Mouse (Mus musculus) hindbrain, embryonic 10.5 days (tissue): ENCODE data around the gene Lims1. TPM values are rescaled to one million over a fixed set of nuclear protein-coding genes. Genes with fewer than 3 reads are reported as not detected.
"Not testable (repeated sequence)": the region's sequence is repeated elsewhere in the genome, so short reads cannot be mapped to it uniquely, and the experiment has no call there.

ENCODE experiments used
- DNase-seq: peaks from one replicate; pipeline ENCODE4 v3.0.0-alpha.2; 2017; ENCODE audit warnings: low spot score
- H3K27ac ChIP-seq: fragments of 300-500 bp; sonication (generic); 2 replicates; pipeline ENCODE4 v1.5.1; 2016; ENCODE audit warnings: mild to moderate bottlenecking, moderate library complexity
- H3K27me3 ChIP-seq: fragments of 300-500 bp; sonication (generic); 2 replicates; pipeline ENCODE4 v1.6.1; 2016; ENCODE audit warnings: mild to moderate bottlenecking; ENCODE audit not compliant: poor library complexity, insufficient read depth, severe bottlenecking
- H3K36me3 ChIP-seq: fragments of 300-500 bp; sonication (generic); 2 replicates; pipeline ENCODE4 v1.6.1; 2016; ENCODE audit warnings: mild to moderate bottlenecking, moderate library complexity
- H3K4me1 ChIP-seq: fragments of 300-500 bp; sonication (generic); replicated peaks from 2 replicates; pipeline ENCODE4 v1.6.1; 2016; ENCODE audit warnings: mild to moderate bottlenecking
- H3K4me3 ChIP-seq: fragments of 300-500 bp; sonication (generic); 2 replicates; pipeline ENCODE4 v1.5.1; 2016; ENCODE audit warnings: mild to moderate bottlenecking, moderate library complexity
- H3K9me3 ChIP-seq: fragments of 300-500 bp; sonication (generic); 2 replicates; pipeline ENCODE4 v1.6.1; 2016; ENCODE audit warnings: mild to moderate bottlenecking, moderate library complexity
- WGBS: fragments of 180-500 bp; shearing (Covaris S2); methylation state at CpG from one replicate; pipeline ENCODE4 v1.1.7; 2016; 5-methylcytosine and 5-hydroxymethylcytosine counted together
- polyA plus RNA-seq: library from polyadenylated mRNA; unstranded; fragments of >200 nt; fragmentation: Nextera tagmentation; extraction: Ambion mirVana; gene quantifications from 2 replicates; pipeline ENCODE4 v1.2.1, GENCODE M21; 2016

Gene Lims1
- polyA plus RNA-seq, 1 experiment from 2014 or later = 89.4 TPM

GRCm38 (mm10) chr10:58328517-58329108 lies 5.3 kb downstream of the Lims1 start:
- no peaks in the 10 kb centered on the region for H3K9me3 ChIP-seq
- no peak for DNase-seq
- H3K4me3 ChIP-seq = no peak overlapping the region
- H3K4me1 ChIP-seq = peaks cover 22% of the 10 kb centered on the region
- WGBS = 93% methylated on average over 8 of the region's 8 CpGs
- H3K27ac ChIP-seq = no peak overlapping the region
- no peaks in the 10 kb centered on the region for H3K36me3 ChIP-seq
- no peaks in the 10 kb centered on the region for H3K27me3 ChIP-seq

DNA sequence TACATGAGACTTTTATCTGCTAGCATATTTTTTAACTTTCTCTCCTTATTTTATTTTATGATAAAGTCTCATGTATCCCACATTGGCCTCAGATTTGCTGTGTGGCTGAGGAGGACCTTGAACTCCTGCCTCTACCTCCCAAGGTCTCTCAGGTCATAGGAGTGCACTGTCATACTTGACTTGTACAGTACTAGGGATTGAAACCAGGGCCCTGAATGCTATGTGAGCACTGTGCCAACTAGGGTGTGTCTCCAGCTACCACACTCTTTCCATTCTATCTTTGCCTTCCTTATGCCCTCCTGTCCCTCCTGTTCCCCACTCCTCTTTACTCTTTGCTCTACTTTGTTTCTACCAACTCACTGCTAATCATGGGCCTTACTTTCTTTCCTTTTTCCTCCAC lies 7.4 kb downstream of the Lims1 start:
- no peaks in the 10 kb centered on the region for H3K27me3 ChIP-seq
- H3K36me3 ChIP-seq = no peaks in the 10 kb centered on the region
- H3K9me3 ChIP-seq = no peaks in the 10 kb centered on the region
- no peak overlapping the region for H3K4me3 ChIP-seq
- H3K4me1 ChIP-seq = peaks cover 8% of the 10 kb centered on the region
- DNase-seq = no peak
- H3K27ac ChIP-seq = no peak overlapping the region

GRCm38 (mm10) chr10:58331741-58332140 lies 8.5 kb downstream of the Lims1 start:
- H3K36me3 ChIP-seq = no peaks in the 10 kb centered on the region

GRCm38 (mm10) chr10:58333414-58333813 lies 10.1 kb downstream of the Lims1 start:
- no peak for DNase-seq
- Histone ChIP-seq H3K27me3 (no peaks in the 10 kb centered on the region), H3K36me3 (no peaks in the 10 kb centered on the region), H3K9me3 (no peaks in the 10 kb centered on the region), H3K4me3 (no peak overlapping the region), H3K4me1 (no peaks in the 10 kb centered on the region), H3K27ac (no peak overlapping the region)
- 95% methylated on average over 5 of the region's 5 CpGs for WGBS

More at GRCm38 (mm10) chr10:58331741-58332140, 8.5 kb downstream of the Lims1 start:
- no peak for DNase-seq
- no peaks in the 10 kb centered on the region for H3K27me3 ChIP-seq
- H3K4me1 ChIP-seq = no peaks in the 10 kb centered on the region
- no peak overlapping the region for H3K4me3 ChIP-seq
- no peak overlapping the region for H3K27ac ChIP-seq
- no peaks in the 10 kb centered on the region for H3K9me3 ChIP-seq

DNA sequence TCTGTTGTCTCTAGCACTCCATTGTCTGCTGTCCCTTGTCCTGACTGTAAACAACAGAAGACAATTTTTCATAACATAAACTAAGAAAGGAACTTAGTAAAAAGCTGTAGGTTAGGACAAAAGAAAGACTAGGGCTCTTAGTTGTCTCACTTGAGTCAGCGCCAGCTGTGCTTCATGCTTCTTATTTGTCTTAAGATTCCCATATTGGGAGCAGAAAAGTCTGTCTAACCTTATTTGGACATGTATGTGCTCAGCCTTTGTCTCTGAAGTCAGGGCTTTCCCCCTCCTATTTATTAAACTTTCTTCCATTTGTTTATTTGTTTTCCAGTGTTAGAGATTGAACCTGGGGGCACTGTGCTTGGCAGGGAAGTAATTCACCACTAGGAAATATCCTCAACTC lies 12.9 kb downstream of the Lims1 start:
- H3K36me3 ChIP-seq = peaks cover 8% of the 10 kb centered on the region; the same call in 1 of the 2 replicates
- 85% methylated on average over 1 of the region's 1 CpGs for WGBS
- H3K4me3 ChIP-seq = no peak overlapping the region
- H3K27me3 ChIP-seq = no peaks in the 10 kb centered on the region
- no peaks in the 10 kb centered on the region for H3K9me3 ChIP-seq
- no peaks in the 10 kb centered on the region for H3K4me1 ChIP-seq
- no peak overlapping the region for H3K27ac ChIP-seq
- DNase-seq = no peak

GRCm38 (mm10) chr10:58337091-58337490 lies 13.8 kb downstream of the Lims1 start:
- H3K4me3 ChIP-seq, H3K9me3 ChIP-seq, H3K4me1 ChIP-seq, H3K36me3 ChIP-seq, H3K27ac ChIP-seq, DNase-seq, H3K27me3 ChIP-seq: not testable (repeated sequence)
- 93% methylated on average over 4 of the region's 4 CpGs for WGBS

GRCm38 (mm10) chr10:58338590-58338989 lies 15.3 kb downstream of the Lims1 start:
- H3K9me3 ChIP-seq = no peaks in the 10 kb centered on the region
- H3K27ac ChIP-seq = no peak overlapping the region
- H3K4me1 ChIP-seq = no peaks in the 10 kb centered on the region
- peaks cover 14% of the 10 kb centered on the region; the same call in 1 of the 2 replicates for H3K36me3 ChIP-seq
- no peak overlapping the region for H3K4me3 ChIP-seq
- H3K27me3 ChIP-seq = no peaks in the 10 kb centered on the region
- 50% methylated on average over 1 of the region's 1 CpGs for WGBS
- DNase-seq = no peak

DNA sequence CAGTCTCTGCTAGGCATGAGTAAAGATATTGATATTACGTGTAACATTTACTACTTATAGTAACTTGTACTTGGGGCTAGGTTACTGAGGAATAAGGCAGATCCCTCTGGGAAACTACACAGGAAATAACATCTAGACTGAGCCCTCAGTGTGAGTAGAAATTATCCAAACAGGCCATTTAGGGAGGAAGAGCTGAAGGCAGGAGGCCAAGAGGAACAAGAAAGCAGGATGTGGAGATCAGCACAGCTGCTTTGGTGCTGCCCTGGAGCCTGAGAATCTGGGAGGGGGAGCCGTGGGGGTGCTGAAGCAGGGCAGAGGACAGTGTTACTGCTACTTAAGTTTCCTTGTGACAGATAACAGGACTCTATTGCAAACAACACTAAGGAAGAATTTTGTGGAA lies 18.4 kb downstream of the Lims1 start:
- no peak overlapping the region for H3K27ac ChIP-seq
- H3K4me1 ChIP-seq = no peaks in the 10 kb centered on the region
- 69% methylated on average over 2 of the region's 2 CpGs for WGBS
- H3K36me3 ChIP-seq = peaks cover 21% of the 10 kb centered on the region; the same call in 1 of the 2 replicates
- no peaks in the 10 kb centered on the region for H3K27me3 ChIP-seq
- no peaks in the 10 kb centered on the region for H3K9me3 ChIP-seq
- H3K4me3 ChIP-seq = no peak overlapping the region
- no peak for DNase-seq

- no peaks in the 10 kb centered on the region for H3K27me3 ChIP-seq
- H3K27ac ChIP-seq = no peak overlapping the region
- no peak overlapping the region for H3K4me3 ChIP-seq
- no peaks in the 10 kb centered on the region for H3K9me3 ChIP-seq
- 89% methylated on average over 2 of the region's 2 CpGs for WGBS
- no peaks in the 10 kb centered on the region for H3K4me1 ChIP-seq
- DNase-seq = no peak
- H3K36me3 ChIP-seq = peaks cover 21% of the 10 kb centered on the region; the same call in 1 of the 2 replicates
These were observed 18.9 kb downstream of the Lims1 start for GRCm38 (mm10) chr10:58342199-58342598.

DNA sequence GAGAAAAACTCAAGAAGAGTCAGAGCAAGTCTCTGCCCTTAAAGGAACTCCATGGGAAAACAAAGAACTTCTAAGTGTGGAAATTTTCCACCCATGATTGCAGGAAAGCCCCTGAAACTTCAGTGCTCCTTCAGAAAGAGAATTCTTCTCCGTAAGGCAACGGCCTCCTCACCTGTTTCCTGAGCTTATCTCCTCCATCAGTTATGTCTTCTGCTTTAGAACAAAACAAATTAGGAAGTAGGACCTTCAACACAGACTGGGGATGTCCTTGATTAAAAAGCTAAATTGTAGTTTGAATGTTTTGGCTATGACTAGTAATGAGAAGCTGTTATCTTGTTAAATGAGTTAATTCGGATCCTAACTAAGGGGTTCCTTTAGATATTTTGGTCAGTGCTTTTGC lies 20.3 kb downstream of the Lims1 start:
- H3K27me3 ChIP-seq = no peaks in the 10 kb centered on the region
- WGBS = 93% methylated on average over 3 of the region's 3 CpGs
- no peak overlapping the region for H3K27ac ChIP-seq

GRCm38 (mm10) chr10:58350600-58350999 lies 27.3 kb downstream of the Lims1 start:
- Histone ChIP-seq H3K36me3 (peaks cover 13% of the 10 kb centered on the region; the same call in 1 of the 2 replicates), H3K27me3 (no peaks in the 10 kb centered on the region), H3K4me3 (no peak overlapping the region), H3K9me3 (no peaks in the 10 kb centered on the region), H3K27ac (no peak overlapping the region), H3K4me1 (no peaks in the 10 kb centered on the region)
- WGBS = 83% methylated on average over 3 of the region's 3 CpGs
- DNase-seq = no peak

More for the DNA sequence above, 20.3 kb downstream of the Lims1 start:
- Histone ChIP-seq H3K9me3 (no peaks in the 10 kb centered on the region), H3K4me1 (no peaks in the 10 kb centered on the region), H3K4me3 (no peak overlapping the region), H3K36me3 (peaks cover 27% of the 10 kb centered on the region; the same call in 1 of the 2 replicates)
- no peak for DNase-seq

- Histone ChIP-seq H3K9me3 (no peaks in the 10 kb centered on the region), H3K4me3 (no peak overlapping the region), H3K4me1 (no peaks in the 10 kb centered on the region), H3K27me3 (no peaks in the 10 kb centered on the region), H3K36me3 (peaks cover 16% of the 10 kb centered on the region), H3K27ac (no peak overlapping the region)
- no peak for DNase-seq
- WGBS = 88% methylated on average over 2 of the region's 2 CpGs
These were observed 28.4 kb downstream of the Lims1 start for GRCm38 (mm10) chr10:58351670-58352069.

DNA sequence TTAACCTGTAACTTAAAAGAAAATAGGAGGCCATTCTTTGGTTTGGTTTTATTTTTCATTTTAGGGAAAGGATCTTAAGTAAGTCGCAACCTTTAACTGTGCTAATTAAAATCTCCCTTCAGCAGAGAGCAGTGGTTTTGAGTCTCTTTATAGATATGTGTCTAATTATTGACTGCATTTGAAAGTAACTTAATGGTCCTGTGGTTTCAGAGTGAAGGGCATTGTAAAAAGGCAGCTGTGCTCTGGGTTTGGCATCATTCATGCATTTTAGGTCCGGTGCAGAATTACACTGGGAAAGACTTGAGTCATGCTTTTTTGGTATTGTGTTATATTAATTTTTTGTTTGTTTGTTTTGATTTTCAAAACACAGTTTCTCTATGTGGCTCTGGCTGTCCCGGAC lies 29.1 kb downstream of the Lims1 start:
- Histone ChIP-seq H3K36me3 (peaks cover 18% of the 10 kb centered on the region), H3K27me3 (no peaks in the 10 kb centered on the region), H3K4me3 (no peak overlapping the region), H3K9me3 (no peaks in the 10 kb centered on the region), H3K27ac (no peak overlapping the region), H3K4me1 (no peaks in the 10 kb centered on the region)
- DNase-seq = no peak
- WGBS = 89% methylated on average over 3 of the region's 3 CpGs

DNA sequence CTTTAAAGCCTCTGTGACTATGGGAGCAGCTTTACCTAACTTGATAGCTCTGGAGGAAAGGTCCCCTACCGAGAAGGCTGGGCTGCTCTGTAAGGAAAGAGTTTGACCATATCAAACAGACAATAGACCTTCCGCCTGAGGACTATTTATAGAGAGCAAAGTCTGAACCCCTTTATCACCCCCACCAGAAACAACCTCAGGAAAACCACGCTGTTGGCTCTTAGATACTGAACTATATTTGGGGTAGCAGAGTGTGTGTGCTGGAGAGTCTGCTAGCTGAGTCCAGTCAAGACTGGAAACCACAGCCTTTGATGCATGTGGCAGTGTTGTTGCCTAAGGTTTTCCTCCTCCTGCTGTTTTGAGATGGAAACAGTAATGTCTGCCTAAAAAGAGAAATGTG lies 31.3 kb downstream of the Lims1 start:
- 21% methylated on average over 3 of the region's 3 CpGs for WGBS
- H3K9me3 ChIP-seq = no peaks in the 10 kb centered on the region
- H3K4me1 ChIP-seq = no peaks in the 10 kb centered on the region
- peaks cover 14% of the 10 kb centered on the region for H3K36me3 ChIP-seq
- no peak overlapping the region for H3K27ac ChIP-seq
- no peak overlapping the region for H3K4me3 ChIP-seq
- no peak for DNase-seq
- H3K27me3 ChIP-seq = no peaks in the 10 kb centered on the region
